Mouse (Mus musculus) kidney, postnatal 4 days (tissue): ENCODE results near the gene Pemt.

Source experiments
- DNase-seq, 2 experiments: peaks; one replicate each; pipeline ENCODE4 v3.0.0; 2021; ENCODE audit warnings: mixed read lengths in 2 of 2

The Pemt gene

DNA sequence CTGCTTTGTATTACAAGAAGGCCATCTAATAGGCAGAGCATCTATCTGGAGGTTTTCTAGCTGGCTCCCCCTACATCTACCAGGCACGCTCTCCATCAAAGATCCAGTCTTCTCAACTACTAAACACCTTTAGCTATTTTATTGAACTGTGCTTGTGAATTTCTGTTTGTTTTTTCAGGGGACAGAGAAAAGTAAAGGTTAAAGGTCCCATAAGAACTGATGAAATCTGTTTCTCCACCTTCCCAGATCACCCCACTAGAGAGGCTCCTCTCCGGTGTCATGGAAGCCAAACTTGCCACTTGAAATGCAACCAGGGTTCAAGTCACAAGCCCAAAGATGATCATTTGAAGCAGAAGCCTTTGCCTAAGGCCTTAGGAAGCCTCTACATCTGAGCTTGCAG lies 2.6 kb upstream of the Pemt start:
- DNase-seq = no peak

DNA sequence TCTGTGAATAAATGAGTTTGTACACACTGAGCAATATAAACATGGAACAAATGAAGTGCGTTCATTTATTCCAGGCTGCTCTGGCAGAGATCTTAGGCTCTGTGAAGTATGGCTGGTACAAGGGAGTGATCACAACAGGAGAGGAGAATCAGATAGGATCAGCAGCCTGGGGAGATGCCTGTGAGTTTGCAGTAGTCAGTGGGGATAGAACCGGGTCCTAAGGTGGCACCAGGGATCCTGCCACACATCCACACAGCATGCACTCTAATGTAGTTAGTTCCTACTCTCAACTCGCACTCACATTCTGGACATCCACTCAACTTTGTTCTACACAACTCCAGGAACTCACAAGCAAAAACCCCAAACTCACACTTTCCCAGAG lies 622 bp downstream of the Pemt start:
- DNase-seq = no peak

DNA sequence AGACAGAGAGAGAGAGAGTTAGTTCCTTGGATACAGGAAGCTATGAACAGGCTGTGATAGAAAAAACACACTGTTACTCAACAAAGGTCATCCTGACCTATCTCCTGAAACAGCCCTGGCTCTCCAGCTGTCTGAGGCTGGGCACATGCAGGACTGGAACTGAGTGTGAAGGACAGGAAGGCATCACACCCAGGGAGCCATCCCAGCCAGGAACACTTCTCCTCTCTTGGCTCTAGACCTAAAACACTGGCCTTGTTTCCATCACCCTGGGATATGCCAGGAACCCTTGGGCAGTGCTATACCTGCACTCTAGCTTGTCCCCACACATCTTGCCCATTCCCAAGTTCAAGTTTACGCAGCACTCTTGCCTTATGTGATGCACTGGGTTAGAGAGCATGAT lies 1.5 kb downstream of the Pemt start:
- no peak for DNase-seq

DNA sequence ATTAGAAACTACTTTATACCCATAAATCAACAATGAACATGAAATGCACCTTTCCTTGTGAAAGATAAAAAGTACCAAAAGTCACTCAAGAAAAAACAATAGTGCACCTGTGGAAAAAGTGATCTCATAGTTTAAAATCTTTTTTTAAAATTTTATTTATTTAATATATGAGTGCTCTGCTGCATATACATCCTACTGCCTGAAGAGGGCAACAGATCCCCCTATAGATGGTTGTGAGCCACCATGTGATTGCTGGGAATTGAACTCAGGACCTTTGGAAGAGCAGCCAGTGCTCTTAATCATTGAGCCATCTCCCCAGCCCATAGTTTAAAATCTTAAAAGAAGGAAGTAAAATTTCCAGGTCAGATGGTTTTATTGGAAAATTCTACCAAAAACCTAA lies 4.0 kb downstream of the Pemt start:
- DNase-seq = no peak

DNA sequence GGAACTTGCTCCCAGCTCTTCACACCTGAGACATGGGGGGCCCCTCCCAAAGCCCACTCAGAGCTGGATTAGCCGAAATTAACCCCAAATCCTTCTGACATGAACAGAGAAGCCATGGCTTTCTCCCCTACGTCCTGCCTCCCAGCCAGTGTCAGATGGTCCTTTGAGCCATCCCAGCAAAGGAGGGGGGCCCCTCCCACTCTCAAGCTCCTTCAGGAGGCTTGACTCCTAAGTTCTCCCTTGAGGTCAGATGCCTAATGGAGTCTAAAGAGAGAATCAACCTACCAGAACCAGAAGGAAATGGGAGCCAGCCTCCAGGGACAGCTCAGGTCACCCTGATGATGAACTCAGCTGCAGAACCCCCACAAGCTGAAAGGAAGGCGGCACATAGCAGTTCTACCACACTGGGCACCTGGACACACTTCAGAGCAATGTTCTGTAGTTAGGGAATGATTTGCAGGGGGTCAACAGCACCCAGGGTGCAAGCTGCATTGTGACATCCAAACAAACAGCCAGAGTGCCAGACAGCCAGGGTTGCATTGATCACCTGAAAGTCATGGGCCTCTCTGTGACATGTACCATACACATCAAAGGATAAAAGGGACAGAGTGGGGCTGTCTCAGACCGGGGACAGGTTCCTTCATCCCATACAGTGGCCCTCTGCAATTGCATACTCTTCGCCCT lies 9.6 kb downstream of the Pemt start:
- DNase-seq = peak in 1 of 2 experiments; percentile 33

DNA sequence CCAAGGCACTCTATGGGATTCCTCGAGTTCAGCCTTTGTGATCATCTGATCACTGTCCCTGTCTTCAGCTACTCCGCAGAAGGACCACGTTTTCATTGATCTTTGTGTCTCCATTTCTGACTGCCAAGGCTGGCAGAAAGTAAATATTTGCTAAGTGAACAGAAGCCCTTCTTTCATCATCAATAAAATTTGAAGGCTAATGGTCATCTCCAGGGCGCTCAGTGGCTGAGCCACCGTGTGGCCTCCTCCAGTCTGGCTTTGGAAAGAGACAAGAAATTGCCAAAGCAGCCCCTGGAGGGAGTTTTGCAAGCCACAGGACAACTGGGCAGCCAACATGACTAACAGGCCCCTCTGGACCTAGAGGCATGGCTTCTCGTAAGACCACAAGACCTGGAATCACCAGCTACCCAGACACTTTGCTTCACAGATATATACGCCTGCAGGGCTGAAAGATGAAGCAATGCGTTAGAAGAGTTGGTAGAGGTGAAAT lies 11.3 kb downstream of the Pemt start:
- DNase-seq = no peak

DNA sequence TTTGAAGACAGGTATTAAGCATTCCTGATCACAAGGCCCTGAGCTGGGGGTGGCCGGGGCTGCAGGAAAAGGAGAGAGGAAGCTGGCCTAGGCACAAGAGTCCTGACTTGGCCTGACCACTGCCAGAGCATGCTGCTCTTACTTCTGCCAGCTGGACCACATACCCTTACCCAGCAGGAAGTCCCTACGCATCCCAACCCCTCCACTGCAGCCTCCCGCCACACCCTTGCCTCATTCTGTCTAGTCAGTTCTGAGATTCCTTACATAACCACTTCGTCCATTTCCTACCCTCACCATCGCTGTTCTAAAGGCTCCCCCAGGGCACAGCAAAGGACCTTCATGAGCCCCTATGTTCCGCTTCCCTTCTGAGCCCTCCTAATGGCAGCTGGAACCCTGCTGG lies 12.0 kb downstream of the Pemt start:
- no peak for DNase-seq

DNA sequence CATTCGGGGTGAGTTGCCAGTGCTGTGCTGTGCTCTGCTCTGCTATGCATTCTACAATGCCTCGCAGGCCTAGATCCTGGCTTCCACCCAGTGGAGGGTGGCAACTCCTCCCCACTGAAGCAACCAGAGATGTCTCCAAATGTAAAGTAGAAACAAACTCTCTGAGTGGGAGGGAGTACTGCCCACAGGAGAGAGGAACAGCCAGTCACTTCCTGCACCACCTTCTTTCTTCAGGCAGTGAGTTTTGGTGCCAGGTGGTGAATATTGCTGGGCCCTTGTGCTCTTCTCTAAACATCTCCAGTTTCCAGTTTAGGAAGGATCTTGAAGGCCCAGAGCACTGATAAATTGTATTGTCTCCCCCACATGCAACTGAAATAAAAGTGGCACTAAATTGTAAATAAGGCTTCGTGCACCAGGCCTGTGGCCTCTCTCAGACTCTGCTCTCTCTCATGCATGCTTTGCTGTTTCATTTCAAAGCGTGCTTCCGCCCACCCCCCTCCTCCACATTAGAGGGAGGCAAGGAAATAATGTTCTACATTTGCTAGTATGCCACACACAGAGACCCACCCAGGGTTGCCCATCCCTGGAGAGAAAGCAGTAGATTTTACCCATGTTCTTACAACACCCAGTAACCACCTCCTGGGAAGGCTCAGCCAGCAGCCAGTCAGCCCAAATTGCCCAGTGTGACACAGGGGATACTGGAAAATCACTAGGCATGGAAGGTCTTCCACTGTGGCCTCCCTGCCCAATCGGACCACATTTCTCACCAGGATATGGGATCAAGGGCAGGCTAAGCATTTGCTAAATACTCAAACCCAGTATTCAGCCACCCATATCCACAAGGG lies 13.5 kb downstream of the Pemt start:
- DNase-seq = no peak

DNA sequence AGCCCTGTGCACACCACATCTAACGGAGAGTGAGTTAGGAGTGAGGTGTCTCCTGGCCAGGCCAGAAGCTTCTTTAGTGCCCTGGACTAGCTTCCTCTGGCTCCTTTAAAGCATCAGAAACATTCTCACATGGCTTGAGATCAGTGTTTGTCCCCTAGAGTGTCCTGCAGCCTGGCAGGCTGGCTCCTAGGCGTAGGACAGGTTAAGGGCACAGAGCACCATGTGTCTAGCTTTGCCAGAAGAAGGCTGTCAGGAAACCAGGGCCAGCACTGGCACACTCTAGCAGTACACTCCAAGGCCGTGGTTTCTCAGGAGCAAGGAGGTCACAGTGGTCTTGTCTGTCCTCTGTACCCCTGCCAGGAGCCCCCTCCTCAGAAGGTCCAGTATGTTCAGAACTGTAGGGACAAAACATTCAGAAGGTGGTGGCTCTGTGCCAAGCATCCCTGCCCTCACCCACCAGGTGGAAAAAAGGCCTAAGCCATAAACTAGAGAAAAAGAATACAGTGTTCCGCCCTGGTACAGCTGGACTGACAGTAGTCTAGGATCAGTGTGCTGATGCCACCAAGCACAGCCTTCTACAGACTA lies 15.4 kb downstream of the Pemt start:
- no peak for DNase-seq

DNA sequence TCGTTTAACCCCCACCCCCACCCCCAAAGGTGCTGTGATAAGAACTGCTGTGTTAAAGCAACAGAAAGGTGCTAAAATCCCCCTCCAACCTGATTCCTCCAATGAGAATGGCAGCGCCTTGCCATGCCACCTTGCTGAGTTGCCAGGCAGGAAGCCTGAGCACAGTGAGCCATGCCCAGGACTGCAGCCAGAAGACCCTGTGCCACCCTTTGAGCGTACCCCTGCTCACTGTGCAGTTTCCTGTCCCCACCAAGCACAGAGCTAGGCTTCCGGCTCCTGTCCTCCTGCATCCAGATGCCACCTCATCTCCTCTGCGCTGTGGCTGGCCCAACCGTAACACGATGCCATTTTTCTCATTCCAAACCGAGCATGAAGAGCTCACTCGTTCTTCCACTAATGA lies 16.3 kb downstream of the Pemt start:
- no peak for DNase-seq

DNA sequence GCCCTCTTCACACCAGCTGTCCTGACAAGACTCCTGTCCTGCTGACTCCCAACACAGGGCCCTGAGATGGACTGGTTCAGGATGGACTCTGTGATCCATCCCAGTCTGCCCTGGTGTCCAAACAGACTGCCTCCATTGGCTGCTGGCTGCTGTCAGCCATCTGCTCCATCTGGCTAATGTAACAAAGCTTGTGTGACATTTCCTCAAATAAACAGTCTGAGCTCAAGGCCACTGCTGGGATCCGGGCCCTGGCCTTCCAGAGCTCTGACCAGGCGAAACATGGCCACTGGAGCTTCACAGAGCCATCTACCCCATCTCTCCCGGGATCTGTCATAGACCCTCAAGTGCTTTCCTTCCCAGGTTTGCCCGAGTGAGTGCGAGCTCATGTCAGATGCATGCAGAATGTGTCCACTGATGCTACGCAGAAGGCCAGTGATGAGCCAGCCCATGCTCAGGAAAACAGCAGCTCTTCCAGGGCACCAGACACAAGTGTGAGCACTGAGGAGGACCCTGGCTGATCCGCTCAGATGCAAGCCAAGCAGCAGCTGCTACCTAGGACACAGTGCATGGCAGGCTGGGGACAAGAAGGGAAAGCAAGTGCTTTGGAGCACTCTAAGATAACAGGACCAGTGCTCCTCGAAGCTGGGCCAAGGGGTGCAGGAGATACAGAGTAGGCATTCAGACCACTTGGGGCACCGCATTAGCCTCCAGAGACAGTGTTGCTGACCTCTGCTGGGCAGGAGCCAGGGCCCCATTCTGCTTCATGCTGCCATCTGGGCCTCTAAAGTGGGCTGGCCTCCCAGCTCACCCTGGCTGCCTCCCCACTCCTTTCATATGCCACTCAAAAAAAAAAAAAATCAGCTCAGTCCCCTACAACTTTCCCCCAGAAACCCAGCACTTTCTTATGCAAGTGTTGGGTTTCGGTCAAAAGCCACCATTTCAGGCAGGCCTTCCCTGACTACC lies 18.1 kb downstream of the Pemt start:
- no peak for DNase-seq

DNA sequence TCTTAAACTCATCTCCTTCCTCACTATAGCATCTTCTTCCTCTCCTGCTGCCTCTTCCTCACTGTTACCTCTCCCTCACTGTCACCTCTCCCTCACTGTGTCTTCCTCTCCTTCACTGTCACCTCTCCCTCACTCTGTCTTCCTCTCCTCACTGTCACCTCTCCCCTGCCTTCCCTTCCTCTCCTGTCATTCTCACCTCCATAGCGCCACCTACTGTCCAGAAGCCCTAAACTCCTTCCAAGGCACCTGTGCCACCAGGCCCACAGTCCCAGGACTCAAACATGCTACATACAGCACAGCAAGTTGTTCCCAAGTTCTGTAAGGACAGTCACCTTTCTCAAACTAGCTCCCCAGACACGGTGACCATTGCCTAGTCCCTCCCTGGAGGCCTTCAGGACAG lies 19.0 kb downstream of the Pemt start:
- peak; percentile 89 for DNase-seq

DNA sequence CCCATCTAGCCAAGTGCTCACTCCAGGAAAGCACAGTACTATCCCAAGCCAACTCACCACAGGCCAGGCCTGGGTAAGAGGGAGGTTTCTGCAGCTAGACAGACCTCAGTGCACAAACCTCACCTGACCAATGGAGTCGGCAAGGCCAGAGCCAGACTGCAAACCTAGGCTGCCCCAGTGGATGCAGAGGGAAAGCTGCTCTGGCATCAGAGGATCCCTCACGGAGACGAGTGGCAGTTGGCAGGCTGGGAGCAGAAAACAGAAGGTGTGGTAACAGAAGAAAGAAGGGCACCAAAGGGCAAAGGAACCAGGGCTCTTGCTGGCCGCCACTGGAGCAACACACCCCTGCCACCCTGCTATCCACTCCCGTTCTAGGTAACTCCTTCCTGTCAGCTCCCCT lies 20.1 kb downstream of the Pemt start:
- DNase-seq = no peak

DNA sequence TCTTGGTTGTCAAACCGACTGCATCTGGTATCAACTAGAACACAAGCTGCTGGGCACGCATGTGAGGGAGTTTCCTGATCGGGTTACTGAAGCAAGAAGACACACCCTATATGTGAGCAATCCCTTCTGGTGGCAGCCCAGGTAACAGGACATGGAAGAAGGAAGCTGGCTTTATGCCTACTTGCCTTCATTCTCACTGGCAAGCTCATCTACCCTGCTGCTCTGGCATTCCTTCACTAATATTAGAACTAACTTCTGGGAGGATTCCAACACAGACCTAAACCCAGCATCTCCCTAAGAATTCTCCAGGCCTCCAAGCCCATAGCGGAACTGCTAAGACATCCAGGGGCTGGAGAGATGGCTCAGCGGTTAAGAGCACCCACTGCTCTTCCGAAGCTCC lies 25.1 kb downstream of the Pemt start:
- DNase-seq = no peak

DNA sequence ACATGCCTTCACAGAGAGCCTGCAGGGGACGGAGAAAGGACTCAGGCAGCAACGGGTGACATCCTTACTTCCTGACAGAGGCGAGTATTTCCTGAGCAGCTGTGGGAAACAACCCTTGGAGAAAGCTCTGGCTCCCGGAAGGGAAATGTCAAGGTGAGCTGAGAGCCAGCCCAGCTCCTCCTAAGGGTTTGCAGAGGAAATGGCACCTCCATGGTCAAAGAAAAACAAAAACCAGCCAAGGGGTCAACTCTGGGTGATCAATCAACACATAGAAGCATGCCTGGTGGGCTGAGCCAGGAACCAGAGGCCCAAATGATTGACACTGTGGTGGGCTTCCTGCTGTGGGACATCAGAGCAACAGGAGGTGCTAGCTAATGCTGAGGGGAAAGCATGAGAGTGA lies 29.6 kb downstream of the Pemt start:
- peak in 1 of 2 experiments; percentile 38 for DNase-seq

DNA sequence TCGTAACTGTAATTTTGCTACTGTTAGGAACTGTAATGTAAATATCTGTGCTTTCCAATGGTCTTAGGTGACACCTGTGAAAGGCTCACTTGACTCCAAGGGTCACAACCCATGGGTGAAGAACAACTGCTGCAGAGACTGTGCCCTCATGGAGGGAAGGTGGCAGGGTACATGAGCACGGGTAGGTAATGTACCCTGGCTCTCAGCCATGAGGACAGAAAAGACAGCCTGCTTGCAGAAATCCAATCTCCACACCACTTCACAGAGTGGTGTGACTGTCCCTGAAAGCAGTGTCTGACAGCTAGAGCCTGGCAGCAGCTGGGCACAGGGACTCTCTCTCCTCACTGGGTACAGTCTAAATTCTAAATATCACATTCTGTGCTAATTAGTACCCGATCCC lies 34.8 kb downstream of the Pemt start:
- no peak for DNase-seq

DNA sequence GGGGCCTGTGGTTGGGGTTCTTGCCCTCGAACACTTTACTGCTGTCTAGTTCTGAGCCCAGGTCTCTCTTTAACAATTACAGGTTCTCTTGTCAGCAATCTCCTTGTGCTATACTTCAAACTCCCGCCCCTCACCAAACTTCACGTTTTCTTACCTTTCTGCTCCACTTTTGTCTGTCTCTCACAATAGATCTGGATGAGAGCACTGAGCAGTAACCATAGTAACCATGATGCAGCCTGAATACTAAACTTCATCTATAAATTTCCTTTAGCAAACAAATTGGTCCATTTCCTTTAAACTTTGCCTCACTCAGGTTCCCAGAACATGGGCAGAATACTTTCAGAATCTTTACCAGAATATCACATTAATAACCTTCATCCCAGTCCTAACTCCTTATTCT lies 36.8 kb downstream of the Pemt start:
- DNase-seq = no peak

DNA sequence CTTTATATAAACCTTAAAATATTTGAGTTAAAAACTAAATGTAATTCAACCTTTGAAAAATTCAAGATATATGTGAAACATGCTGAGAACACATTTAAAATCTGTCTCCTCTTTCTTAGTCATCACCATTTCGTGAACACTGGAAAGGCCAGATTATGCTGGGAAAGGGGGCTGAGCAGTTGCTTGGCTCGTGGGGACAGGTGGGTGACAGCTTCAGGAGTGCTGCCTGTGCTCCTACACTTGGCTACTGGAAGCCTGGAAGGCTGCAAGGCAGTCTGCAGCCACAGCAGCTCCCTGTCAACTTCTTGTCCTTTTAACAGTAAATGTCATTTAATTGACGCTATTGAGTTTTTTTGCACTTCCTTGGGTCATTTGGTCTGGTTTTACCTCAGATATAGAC lies 40.4 kb downstream of the Pemt start:
- DNase-seq = no peak

DNA sequence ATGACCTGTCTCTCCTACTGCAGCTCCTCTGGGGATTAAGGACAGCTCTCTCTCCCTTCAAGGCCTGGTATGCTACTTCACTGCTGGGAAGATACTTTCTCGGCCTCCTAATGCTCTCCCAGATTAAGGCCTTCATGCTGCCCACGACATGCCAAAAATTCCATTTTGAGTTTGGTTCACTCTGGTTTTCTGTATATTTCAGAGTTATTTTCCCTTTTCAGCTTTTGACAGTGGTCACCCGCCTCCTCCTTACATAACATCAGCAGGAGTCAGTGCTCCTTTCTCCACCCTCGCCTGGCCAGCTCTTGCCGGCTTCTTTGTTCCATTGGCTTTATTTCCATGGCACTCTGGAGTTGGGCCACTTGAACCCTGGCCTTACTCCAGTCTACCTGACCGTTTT lies 41.6 kb downstream of the Pemt start:
- no peak for DNase-seq

DNA sequence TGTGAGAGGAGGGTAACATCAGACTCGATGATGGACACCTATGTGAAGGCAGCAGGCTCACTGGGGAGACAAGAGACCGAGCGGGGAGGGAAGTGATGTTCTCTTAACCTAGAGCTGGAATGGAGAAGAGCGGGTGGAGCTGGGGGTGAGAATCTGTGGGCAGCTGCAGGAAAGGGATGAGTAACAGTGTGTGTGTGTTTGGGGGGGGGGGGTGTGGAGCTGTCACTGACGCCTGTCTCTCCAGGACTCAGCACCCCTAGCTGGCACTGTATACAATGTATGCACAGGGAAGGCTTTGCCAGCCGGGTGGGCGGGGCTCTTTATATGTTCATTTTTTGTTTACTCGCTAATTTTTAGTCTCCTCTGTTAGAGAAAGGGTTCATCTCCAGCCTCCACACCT lies 42.5 kb downstream of the Pemt start:
- DNase-seq = no peak

DNA sequence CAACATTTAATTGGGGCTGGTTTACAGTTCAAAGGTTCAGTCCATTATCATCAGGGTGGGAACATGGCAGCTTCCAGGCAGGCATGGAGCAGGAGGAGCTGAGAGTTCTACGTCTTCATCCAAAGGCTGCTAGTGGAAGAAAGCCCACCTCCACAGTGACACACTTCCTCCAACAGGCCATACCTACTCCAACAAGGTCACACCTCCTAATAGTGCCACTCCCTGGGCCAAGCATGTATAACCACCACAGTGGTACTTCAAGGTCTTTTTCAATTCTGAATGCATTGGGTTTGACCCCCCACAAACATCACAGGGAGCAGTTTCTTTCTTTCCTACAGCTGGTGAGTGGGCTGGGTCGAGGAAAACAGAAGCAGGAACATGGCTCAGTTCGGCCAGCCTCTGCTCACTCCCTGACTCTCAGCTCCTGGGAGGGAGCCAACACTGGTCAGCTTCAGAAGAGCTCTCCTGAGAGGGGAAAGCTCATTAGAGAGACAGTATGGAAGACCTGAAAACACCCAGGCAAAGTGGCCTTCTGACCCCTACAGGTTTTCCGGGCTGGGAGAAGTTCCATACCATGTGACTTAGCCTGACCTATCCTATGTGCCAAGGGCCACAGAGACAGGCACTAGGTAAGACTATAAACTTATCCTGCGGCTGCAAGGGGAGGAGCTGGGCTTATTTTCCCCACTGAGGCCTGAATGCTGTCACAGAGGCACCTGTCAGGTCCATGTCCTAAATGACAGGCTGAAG lies 44.9 kb downstream of the Pemt start:
- DNase-seq = no peak

DNA sequence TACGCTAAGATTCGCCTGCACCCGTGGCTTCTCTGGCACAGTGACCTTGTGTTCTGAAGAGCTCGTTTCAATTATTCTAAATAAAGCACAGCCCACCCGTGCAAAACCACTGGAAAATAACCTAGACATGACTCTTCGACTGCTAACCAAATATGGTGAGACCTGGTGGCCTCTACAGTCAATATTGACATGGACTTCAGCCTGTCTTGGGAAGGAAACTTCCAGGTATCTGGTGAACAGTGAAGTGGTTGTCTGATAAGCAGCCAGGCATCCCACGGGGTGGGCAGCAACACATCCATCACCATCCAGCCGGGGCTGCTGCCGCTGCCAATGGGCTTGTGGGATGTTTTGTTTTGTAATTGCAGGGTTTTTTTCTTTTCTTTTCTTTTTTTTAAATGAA lies 52.0 kb downstream of the Pemt start:
- DNase-seq = no peak
